Mouse (Mus musculus) CD4-positive, CD25-positive, alpha-beta regulatory T cell, adult 2 months (primary cell): ENCODE measurements around the gene Lmbrd2.
A peak's percentile ranks its signal among the peaks of the same experiment; 100 is the strongest.
"Not testable (repeated sequence)": the region's sequence is repeated elsewhere in the genome, so short reads cannot be mapped to it uniquely, and the experiment has no call there.

Experiments used
- DNase-seq: peaks from one replicate; pipeline ENCODE4 v3.0.0-alpha.2; 2012; ENCODE audit warnings: low read depth, low spot score

The Lmbrd2 gene

GRCm38 (mm10) chr15:9134891-9135507 is 5.4 kb upstream of the Lmbrd2 start:
- DNase-seq, result no peak

GRCm38 (mm10) chr15:9139447-9139846 is 903 bp upstream of the Lmbrd2 start:
- DNase-seq, result peak; percentile 9

- no peak for DNase-seq
Observed at GRCm38 (mm10) chr15:9140684-9141171, 378 bp downstream of the Lmbrd2 start.

GRCm38 (mm10) chr15:9155325-9155724 is 15.0 kb downstream of the Lmbrd2 start, which contains the start of gene Skp2:
Skp2 (minus strand) TSS chr15:9155425.
- no peak for DNase-seq

- DNase-seq, result no peak
Observed at GRCm38 (mm10) chr15:9162557-9163070, 22.3 kb downstream of the Lmbrd2 start.

- no peak for DNase-seq
Observed at GRCm38 (mm10) chr15:9164125-9164524, 23.8 kb downstream of the Lmbrd2 start.

- no peak for DNase-seq
Observed at GRCm38 (mm10) chr15:9177038-9177437, 36.7 kb downstream of the Lmbrd2 start.

GRCm38 (mm10) chr15:9183995-9184394 is 43.6 kb downstream of the Lmbrd2 start:
- no peak for DNase-seq

- DNase-seq, result no peak
Observed at GRCm38 (mm10) chr15:9189796-9190195, 49.4 kb downstream of the Lmbrd2 start.

- DNase-seq, result peak; percentile 18
Observed at GRCm38 (mm10) chr15:9192685-9193084, 52.3 kb downstream of the Lmbrd2 start.

GRCm38 (mm10) chr15:9198421-9198820 is 58.1 kb downstream of the Lmbrd2 start:
- DNase-seq, result no peak

- DNase-seq, result no peak
Observed at GRCm38 (mm10) chr15:9211891-9212290, 71.5 kb downstream of the Lmbrd2 start.

GRCm38 (mm10) chr15:9213026-9213425 is 72.7 kb downstream of the Lmbrd2 start:
- not testable (repeated sequence) for DNase-seq

GRCm38 (mm10) chr15:9213431-9213830 is 73.1 kb downstream of the Lmbrd2 start:
- not testable (repeated sequence) for DNase-seq

GRCm38 (mm10) chr15:9216446-9216845 is 76.1 kb downstream of the Lmbrd2 start:
- no peak for DNase-seq

- not testable (repeated sequence) for DNase-seq
Observed at GRCm38 (mm10) chr15:9230917-9231316, 90.6 kb downstream of the Lmbrd2 start.

GRCm38 (mm10) chr15:9246345-9246744 is 106.0 kb downstream of the Lmbrd2 start:
- DNase-seq, result no peak
